11 mouse cellular contexts compared by ENCODE assay signal in the genomic region with DNA sequence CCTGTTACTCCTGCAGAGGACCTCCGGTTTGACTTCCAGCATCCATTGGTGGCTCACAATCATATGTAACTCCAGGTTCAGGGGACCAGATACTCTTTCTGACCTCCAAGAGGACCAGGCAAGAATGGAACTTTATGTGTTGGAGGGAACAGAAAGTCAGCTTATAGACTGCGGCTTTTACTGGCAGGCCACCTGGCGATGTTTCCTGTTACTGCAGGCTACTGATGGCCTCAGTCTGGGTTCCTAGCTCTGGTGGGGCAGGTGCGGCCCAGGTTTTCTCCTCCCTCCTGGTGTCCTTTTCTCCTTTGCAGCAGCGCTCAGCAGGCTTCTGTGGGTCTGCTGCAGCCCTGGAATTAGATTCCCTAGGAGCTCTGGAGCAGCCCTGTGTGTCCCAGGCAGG. TPM values are rescaled to one million over a fixed set of nuclear protein-coding genes. Genes with fewer than 3 reads are reported as not detected.
A peak's percentile ranks its signal among the peaks of the same experiment; 100 is the strongest.
DNase-seq lines count a peak whose midpoint lies in the region; ATAC-seq and TF ChIP-seq lines count a peak whose summit lies in the region.
"Had no signal": no experiment of that assay in that cellular context is flagged by ENCODE, and none has a peak within 500 bp of the region (broad histone marks: within the 10 kb centered on the region; RNA-seq: fewer than 3 reads in every experiment).

No protein-coding gene starts in this region.

- no peak overlapping the region for H3K27ac ChIP-seq in stomach, postnatal 0 days (replicated peaks)
- H3K27ac ChIP-seq: hindbrain, embryonic 12.5 days; liver, embryonic 13.5 days had no signal

- TF ChIP-seq EP300 in stomach, postnatal 0 days (optimal IDR thresholded peaks at IDR 0.05): no peak

- no peak overlapping the region for H3K9ac ChIP-seq in stomach, postnatal 0 days (ENCODE audit: low read length)
- H3K9ac ChIP-seq: hindbrain, embryonic 12.5 days; liver, embryonic 13.5 days had no signal

- peak; percentile 28 for ATAC-seq in granulocyte monocyte progenitor cell, adult 5-6 weeks (replicated peaks; ENCODE audit: poor library complexity, severe bottlenecking)
- no peak for ATAC-seq in stomach, postnatal 0 days (ENCODE audit: low FRiP score, low TSS enrichment)

- no peak overlapping the region for H3K4me2 ChIP-seq in stomach, postnatal 0 days (replicated peaks; ENCODE audit: low read depth)
- H3K4me2 ChIP-seq: hindbrain, embryonic 12.5 days; liver, embryonic 13.5 days had no signal

- WGBS in lung, adult 2 months: 65% methylated on average over 5 of the region's 5 CpGs
- WGBS in stomach, postnatal 0 days: 52% methylated on average over 5 of the region's 5 CpGs

- H3K4me3 ChIP-seq in lung, adult 2 months (replicated peaks; ENCODE audit: extremely low read depth, low read depth, low read length): no peak overlapping the region
- H3K4me3 ChIP-seq in stomach, postnatal 0 days (ENCODE audit: low read depth, low read length): no peak overlapping the region
- H3K4me3 ChIP-seq: hindbrain, embryonic 12.5 days; liver, embryonic 13.5 days had no signal

- 0 out of 2 replicates have a peak, but pooled peaks have one; percentile 6 for TF ChIP-seq CTCF in lung, adult 2 months (IDR thresholded peaks at IDR 0.05; ENCODE audit: insufficient read depth, low read length)
- TF ChIP-seq CTCF in stomach, postnatal 0 days (IDR thresholded peaks at IDR 0.05; ENCODE audit: low read depth): peak; percentile 59

- TF ChIP-seq POLR2A in lung, adult 2 months (IDR thresholded peaks at IDR 0.05; ENCODE audit: borderline replicate concordance, extremely low read depth, low read depth, low read length): no peak

- DNase-seq in cerebellum, adult 18-20 months: peak; percentile 59 to 65
- no peak for DNase-seq in cerebellum, adult 11 months
- DNase-seq in lung, adult 2 months: no peak
- DNase-seq in lung, postnatal 25 days (ENCODE audit: low spot score): no peak
- DNase-seq in stomach, postnatal 0 days (ENCODE audit: low spot score): peak; percentile 46
- no peak for DNase-seq in Muller cell, postnatal 12 days (ENCODE audit: inconsistent ontology term)
- no peak for DNase-seq in gastrocnemius, postnatal 10 days
- DNase-seq: adrenal gland, postnatal 25 days; liver, embryonic 13.5 days had no signal

- H3K27me3 ChIP-seq in stomach, postnatal 0 days (ENCODE audit: control insufficient read depth, insufficient read depth, low read length): no peaks in the 10 kb centered on the region
- H3K27me3 ChIP-seq: hindbrain, embryonic 12.5 days; liver, embryonic 13.5 days had no signal

- no peaks in the 10 kb centered on the region for H3K9me3 ChIP-seq in stomach, postnatal 0 days (ENCODE audit: control insufficient read depth, low read length)
- H3K9me3 ChIP-seq: hindbrain, embryonic 12.5 days; liver, embryonic 13.5 days had no signal

- peaks cover 24% of the 10 kb centered on the region for H3K4me1 ChIP-seq in lung, adult 2 months (ENCODE audit: control insufficient read depth, insufficient read depth, low read length)
- H3K4me1 ChIP-seq in stomach, postnatal 0 days (replicated peaks; ENCODE audit: control insufficient read depth, insufficient read depth): peaks cover 13% of the 10 kb centered on the region; the same call in 1 of the 2 replicates

- peaks cover 13% of the 10 kb centered on the region for H3K36me3 ChIP-seq in stomach, postnatal 0 days (ENCODE audit: control insufficient read depth, insufficient read depth, low read length)

RNA-seq across cellular contexts. Expression of gene Dnmt3a, which starts 46.7 kb away (rescaled TPM):
- 14.6 and 14.7 TPM in 2 replicates for polyA plus RNA-seq in lung, adult 2 months (2012; rRNA removed)
- 20.2 and 33.6 TPM in 2 replicates for total RNA-seq in granulocyte monocyte progenitor cell, adult 5-6 weeks (2014; fragmentation: Nextera tagmentation)
- total RNA-seq in granulocyte monocyte progenitor cell, adult 5-6 weeks (2017): 21.7 and 22.9 TPM in 2 replicates
- polyA plus RNA-seq in stomach, postnatal 0 days (2015; fragmentation: Nextera tagmentation; extraction: Ambion mirVana): 29.7 and 44.0 TPM in 2 replicates
- total RNA-seq in gastrocnemius, postnatal 10 days (2021): 100 to 1,000 TPM; 154 to 172 TPM

Comparison
In these comparisons a context has a peak if more than half of its experiments do, and no peak if none do; other contexts are left out.
1. DNase-seq: peak in cerebellum, adult 18-20 months (2 of 2) and stomach, postnatal 0 days (single experiment); none in cerebellum, adult 11 months (single experiment), lung, adult 2 months (single experiment), lung, postnatal 25 days (single experiment), Muller cell, postnatal 12 days (single experiment) and gastrocnemius, postnatal 10 days (single experiment).
2. RNA of gene Dnmt3a, which starts 46.7 kb away (total RNA-seq): 154 to 172 TPM in gastrocnemius, postnatal 10 days; 20.2 to 33.6 TPM in granulocyte monocyte progenitor cell, adult 5-6 weeks; every median in the first group is over 4 times any median in the second.